Mouse (Mus musculus): ENCODE measurements around the gene Nr2e1. TPM values are rescaled to one million over a fixed set of nuclear protein-coding genes. Genes with fewer than 3 reads are reported as not detected.

Nr2e1 gene
- total RNA-seq (2022) = not detected

- no peak for DNase-seq (ENCODE audit: low spot score)
These were observed at the start of gene Nr2e1, which contains the start of gene Ostm1 for GRCm38 (mm10) chr10:42583157-42583872. Gene Nr2e1, minus strand, starts transcription at chr10:42583632. Gene Ostm1, plus strand, starts transcription at chr10:42583822.

GRCm38 (mm10) chr10:42632453-42633360 is 49.3 kb upstream of the Nr2e1 start:
- DNase-seq (ENCODE audit: low spot score) = peak; percentile 22

GRCm38 (mm10) chr10:42631754-42632452 is 48.5 kb upstream of the Nr2e1 start:
- no peak for DNase-seq (ENCODE audit: low spot score)

DNA sequence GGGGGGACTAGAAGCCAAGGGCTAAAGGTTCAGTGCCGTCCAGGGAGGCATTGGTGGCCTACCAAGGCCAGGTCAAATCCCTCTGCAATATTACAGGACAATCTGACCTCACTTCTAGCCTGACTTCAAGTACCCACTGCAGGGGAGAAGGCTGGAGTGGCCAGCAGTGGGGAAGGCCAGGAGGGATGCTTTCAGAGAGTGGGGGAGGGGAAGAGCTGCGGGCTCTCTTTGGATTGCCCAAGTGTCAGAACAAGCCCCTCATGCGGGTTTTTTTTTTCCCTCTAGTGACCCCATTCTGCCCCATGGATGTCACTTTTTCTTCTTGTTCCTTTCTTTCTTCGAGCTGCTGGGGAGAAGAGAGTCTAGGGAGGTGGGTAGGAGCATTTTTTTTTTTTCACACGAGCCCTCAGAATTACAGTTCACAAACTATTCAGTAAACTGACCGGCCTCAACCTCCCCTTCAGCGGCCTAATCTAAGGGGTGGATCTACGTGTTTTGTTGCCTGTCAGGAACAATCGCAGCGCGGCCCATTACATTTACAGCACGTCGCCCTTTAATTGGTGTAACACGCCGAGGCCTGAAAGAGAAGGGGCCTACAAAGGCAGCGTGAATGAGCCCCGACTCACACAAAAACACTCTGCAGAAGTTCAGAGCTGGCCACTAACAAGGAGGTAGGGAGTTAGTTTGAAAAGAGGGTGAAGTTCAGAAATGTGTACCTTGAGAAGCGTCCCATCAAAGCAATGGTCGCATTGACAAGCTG is 47.3 kb upstream of the Nr2e1 start:
- no peak for DNase-seq (ENCODE audit: low spot score)

- DNase-seq (ENCODE audit: low spot score) = no peak
These were observed 42.5 kb upstream of the Nr2e1 start for GRCm38 (mm10) chr10:42625907-42626306.

DNA sequence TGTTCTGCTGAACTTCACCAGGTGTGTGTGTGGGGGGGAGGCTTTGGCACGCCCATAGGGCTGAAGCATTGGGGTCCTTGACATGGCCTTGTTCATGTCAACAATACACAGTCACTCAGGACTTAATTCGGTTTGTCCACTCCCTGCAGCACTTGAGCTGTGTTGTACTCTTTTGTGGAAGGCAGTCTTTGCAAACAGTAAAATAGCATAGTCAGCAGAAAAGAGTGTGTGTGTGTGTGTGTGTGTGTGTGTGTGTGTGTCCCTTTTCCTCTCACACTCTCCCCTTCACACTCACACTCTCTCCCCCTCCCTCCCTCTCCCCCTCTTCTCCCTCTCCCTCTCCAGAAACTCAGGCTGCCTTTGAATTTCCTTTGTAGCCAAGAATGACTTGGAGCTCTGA is 34.9 kb upstream of the Nr2e1 start:
- no peak for DNase-seq (ENCODE audit: low spot score)

- no peak for DNase-seq (ENCODE audit: low spot score)
These were observed 31.3 kb upstream of the Nr2e1 start for GRCm38 (mm10) chr10:42614766-42615165.

DNA sequence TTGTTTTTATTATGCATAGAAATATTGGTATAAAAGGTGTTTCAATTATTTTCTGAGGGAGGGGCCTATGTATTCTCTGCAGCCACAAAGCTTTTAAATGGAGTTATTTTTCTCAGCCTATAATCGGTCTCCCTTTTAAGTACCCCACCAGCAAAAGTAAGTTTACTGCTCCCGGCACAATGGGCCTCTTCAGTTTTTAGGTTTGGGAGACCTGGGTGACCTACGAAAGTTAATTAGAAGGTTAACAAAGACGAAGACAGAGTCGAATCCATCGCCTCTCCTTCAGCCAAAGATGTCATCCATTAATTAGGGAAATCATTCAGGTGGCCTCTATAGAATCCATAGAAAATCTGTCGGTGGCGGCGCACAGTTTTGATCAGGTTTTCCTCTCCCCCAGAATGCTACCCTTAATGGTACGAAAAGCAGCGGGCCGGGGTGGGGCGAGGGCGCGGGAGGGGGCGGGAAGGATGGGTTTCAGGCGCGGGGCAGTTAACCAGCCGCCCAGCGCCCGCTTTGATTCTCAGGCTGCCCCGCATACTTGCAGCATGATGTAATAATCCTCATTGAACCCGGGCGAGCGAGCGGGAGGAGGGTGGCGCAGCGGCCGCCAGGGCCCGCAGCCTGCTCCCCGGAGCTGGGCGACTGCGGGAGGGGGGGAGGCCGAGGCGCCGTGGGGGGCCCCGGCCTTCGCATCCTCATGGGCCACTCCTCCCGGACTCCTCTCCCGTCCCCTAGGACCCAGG is 30.4 kb upstream of the Nr2e1 start:
- DNase-seq (ENCODE audit: low spot score) = no peak

- no peak for DNase-seq (ENCODE audit: low spot score)
These were observed 29.6 kb upstream of the Nr2e1 start for GRCm38 (mm10) chr10:42613075-42613474.

GRCm38 (mm10) chr10:42606757-42607156 is 23.3 kb upstream of the Nr2e1 start:
- no peak for DNase-seq (ENCODE audit: low spot score)

GRCm38 (mm10) chr10:42604874-42605273 is 21.4 kb upstream of the Nr2e1 start:
- DNase-seq (ENCODE audit: low spot score) = no peak

GRCm38 (mm10) chr10:42601556-42601955 is 18.1 kb upstream of the Nr2e1 start:
- no peak for DNase-seq (ENCODE audit: low spot score)

- no peak for DNase-seq (ENCODE audit: low spot score)
These were observed 15.2 kb upstream of the Nr2e1 start for GRCm38 (mm10) chr10:42598615-42599014.

GRCm38 (mm10) chr10:42593201-42593600 is 9.8 kb upstream of the Nr2e1 start:
- DNase-seq (ENCODE audit: low spot score) = no peak

DNA sequence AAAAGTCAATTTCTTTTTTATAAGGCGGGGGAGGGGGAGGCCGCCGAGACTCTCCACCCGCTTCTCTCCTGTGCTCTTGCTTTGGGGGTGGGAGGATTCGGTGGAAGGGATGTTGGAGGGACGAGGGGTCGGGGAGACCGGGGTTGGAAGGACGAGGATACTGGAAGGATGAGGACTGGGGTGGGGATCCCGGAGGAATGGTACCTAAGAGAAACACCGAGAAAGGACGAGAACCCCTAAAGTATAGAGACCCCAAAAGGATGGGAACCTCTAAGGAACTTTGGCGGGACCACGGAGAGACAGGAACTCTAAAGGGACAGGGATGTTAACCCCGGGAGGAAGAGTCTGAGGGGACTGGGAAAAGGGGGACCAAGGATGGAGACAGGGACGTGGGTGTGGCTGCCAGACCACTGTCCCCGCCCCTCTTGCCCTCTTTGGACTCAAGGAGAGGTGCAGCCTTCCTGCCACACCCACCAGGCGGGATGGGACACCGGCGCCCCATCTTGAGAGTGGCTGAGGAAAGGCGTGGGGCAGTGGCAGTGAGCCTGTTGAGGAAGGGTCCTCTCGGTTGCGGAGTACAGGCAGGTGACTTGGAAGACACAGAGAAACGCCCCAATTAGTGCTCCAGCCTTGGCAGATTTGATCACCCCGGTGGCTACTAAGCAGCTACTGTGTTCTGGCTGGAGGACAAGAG is 8.7 kb upstream of the Nr2e1 start:
- DNase-seq (ENCODE audit: low spot score) = no peak

- no peak for DNase-seq (ENCODE audit: low spot score)
These were observed 8.0 kb upstream of the Nr2e1 start for GRCm38 (mm10) chr10:42591185-42591992.

DNA sequence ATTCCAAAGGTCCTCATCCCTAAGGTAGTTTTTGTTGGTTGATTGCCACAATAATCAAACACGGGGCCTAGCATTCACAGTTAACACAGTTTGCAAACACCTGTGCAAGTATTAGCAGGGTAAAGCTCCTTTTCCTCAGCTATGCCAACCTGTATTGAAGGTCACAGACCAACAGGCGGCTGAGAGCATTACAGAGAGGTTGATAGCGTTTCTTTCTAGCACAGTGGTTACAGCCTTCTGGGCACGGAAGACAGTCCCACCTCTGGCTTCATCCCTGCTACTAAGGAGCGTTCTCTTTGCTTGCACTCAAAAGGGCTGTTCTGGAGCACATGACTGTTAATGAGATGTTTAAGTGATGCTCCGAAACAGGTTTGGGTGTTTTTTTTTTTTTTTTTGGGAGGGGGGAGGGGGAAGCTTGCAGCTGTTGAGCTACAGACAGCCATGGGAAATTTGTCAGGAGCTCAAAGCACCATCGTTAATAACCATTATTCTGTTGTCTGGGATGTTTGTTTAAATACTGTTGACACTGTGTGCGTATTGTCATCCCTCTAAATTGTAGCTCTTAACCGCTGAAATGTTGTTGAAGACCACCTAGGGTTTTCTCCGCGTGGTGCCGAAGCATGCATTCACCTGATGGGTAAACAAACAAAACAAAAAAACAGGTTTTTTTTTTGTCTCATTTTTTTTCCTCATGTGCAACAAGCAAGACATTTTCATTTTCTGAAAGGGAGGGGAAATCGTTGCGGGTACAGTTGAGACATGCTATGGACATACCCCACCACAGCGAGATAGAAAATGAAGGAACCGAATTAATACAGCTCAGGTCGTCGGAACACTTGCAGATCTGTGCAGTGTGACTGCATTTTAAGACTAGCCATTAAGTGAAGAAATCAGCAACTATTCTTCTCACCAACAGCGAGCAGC is 7.1 kb upstream of the Nr2e1 start:
- DNase-seq (ENCODE audit: low spot score) = no peak

DNA sequence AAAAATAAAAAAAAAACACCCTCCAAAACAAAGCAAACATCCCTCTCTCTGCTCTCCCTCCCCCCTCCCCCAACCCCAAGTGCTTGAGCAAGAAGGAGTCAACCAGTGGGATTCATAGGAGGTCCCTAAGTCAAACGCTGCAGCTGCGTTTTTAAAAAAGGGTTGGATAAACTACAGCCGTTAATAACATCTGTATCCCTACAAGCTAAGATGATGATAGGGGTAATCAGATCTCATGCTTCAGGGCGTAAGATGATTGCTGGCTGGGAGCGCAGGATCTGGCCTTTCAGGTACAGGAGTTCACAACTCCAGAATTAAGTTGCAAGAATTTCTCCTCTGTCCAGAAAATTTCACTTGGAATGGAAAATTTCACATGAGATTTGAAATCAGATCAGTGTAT is 6.1 kb upstream of the Nr2e1 start:
- no peak for DNase-seq (ENCODE audit: low spot score)
